Mouse (Mus musculus): ENCODE measurements around the gene Gpr179. TPM values are rescaled to one million over a fixed set of nuclear protein-coding genes. Genes with fewer than 3 reads are reported as not detected.

Gpr179 gene
- total RNA-seq (2021) = under 1 TPM in 1 of 2 experiments, not detected in 1; 0.03 TPM
- long read RNA-seq, experiment 1 = 0 reads
- long read RNA-seq, experiment 2 = 0 reads

DNA sequence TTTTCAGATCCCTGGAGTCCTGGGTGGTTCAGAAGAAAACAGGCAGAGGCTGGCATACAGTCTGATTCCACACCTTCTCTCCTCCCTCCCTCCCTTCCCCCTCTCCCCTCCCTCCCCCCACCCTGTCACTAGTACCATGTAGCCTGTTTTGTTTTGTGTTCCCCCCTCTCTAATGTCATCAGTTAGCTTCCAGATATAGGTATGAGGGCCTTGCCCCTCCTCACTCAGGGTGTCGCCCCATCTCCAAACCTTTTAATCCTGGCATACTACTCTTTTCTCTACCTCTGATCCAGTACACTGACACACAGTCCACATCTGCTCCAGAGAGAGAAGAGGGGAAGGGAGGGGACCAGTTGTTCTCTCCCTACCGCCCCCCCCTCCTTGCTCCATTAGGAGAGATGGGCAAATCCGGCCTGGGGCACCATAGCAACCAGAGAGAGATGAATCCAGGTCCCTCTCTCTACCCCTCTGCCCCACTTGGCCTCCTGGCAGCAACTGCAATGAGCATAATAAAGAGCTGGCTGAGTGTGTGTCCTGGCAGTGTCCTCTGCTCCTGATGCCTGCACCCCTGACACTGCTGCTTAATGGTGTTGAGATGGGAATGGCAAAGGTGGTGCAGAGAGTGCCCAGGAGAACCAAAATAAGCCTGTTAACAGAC is at the start of gene Gpr179:
Gpr179 (minus strand) TSS at position 51 of the 658 bp plus-strand sequence.
- DNase-seq = no peak

DNA sequence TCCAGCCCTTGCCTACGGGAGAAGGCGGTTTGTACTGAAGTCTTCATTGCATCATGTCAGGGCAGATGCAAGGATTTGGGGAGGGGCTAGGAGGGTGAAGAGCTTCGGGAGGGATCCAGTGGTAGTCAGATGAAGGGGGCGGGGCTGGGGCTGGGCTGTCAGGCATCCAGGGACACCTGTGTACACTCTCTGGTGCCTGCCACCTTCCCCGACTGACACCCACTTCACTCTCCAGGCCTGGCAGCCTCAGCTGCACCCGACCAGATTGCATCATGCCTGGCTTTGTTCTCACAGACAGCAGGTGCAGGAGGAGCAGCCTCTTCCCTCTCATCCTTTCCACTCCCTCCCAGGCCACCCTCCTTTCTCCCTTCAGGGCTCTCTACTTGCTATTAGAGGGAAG is 49.2 kb upstream of the Gpr179 start:
- no peak for DNase-seq

DNA sequence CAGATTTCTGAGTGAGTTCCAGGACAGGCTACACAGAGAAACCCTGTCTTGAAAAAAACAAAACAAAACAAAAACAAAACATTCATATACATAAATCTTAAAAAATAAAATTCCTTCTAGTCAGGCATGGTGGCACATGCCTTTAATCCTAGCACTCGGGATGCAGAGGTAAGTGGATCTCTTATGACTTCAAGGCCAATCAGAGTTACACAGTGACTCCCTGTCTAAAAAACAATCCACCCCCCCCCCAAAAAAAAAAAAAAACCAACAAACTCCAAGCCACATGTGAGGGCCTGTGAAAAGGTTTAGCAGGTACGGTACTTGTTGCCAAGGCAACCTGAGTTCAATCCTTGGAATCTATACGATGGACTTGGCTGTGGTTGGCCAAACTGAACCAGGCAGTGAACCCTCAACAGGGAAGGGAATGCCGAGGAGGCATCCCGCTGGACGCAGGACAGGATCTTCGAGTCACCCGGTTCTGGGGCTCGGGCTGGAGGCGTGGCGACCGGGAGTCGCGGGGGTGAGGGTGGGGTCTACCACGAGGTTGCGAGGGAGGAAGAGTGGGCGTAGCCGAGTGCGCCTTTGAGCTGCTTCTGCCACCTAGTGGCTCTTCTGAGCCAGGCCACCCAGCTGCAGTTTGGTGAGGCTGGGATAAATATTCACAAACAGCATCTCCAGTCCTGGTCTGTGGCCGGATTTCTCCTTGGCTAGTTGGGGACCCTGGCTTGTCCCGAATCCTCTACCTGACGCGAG is 48.3 kb upstream of the Gpr179 start:
- DNase-seq = peak; percentile 80

DNA sequence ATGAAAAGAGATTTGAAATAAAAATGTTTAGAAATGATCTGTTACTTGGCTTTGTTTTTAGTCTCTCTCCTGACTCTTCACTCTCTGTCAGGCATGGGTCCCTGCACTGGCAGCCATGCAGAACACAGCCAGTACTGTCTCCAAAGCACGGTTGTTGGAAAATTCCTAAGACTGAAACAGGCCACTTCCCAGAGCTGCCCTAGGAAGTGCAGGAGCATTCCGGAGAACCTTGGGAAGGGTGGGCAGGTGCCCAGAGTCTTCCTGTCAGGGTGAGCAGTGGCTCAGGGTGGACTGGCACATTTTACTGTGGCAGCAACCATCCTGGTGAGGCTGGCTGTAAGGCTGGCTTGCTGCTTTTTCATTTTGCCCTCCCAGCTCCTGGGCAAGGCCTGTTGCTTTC is 46.6 kb upstream of the Gpr179 start:
- DNase-seq = no peak

DNA sequence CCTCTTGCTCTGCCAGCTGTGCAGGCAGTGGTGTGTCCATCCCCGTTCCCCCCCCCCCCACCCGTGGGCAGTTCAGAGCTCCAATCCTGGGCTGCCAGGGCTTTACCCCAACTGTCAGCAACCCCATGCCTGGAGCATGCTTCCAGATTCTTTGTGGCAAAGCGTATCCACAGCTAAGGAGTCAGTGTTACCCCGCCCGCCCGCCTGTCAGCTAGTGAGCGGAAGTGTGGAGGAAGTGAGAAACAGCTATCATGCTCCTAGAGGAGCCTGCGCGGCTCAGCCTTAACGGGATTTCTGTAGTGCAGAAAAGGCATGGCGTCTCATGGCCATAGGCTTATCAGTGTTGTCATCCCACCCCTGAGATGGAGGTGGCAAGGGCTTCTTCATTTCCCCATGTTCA is 42.3 kb upstream of the Gpr179 start:
- no peak for DNase-seq

DNA sequence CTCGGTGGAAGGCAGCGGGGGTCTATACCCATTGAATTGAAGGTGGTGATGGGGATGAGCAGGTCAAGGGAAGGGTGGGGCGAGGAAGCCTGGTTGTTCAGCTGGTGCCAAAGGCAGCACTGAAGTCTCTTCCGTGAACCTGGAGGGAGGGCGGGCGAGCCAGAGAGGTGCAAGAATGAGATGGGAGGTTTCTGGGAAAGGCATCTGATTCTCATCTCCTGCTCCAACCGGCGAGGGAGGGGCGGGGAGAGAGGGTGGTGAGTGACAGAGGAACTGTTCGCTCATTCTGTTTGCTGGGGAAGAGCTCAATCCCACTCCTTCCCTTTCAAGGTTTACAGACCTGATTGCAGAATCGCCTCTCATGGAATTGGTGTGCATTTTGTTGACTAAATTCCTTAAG is 41.8 kb upstream of the Gpr179 start:
- no peak for DNase-seq

- no peak for DNase-seq
These were observed 37.2 kb upstream of the Gpr179 start for GRCm38 (mm10) chr11:97389127-97389526.

GRCm38 (mm10) chr11:97387811-97388210 is 35.9 kb upstream of the Gpr179 start:
- DNase-seq = no peak

- DNase-seq = no peak
These were observed 31.9 kb upstream of the Gpr179 start for GRCm38 (mm10) chr11:97383764-97384163.

DNA sequence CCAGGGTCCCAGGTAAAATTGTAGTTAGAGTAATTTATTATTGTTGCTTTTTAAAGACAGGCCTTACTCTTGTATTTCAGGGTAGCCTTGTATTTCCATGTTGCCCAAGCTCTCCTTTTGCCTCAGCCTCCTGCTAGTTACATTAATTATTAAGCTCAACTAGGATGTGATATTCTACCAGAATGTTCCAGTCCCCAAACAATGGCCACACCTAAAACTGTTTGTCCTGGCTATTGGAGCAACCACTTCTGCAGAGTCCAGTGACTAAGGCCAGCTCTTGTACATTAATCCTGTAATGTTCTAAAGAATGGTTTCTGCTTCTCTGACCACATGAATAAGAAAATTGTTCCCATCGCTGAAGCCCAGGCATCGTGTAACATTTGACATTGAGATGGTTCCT is 31.1 kb upstream of the Gpr179 start:
- DNase-seq = no peak

DNA sequence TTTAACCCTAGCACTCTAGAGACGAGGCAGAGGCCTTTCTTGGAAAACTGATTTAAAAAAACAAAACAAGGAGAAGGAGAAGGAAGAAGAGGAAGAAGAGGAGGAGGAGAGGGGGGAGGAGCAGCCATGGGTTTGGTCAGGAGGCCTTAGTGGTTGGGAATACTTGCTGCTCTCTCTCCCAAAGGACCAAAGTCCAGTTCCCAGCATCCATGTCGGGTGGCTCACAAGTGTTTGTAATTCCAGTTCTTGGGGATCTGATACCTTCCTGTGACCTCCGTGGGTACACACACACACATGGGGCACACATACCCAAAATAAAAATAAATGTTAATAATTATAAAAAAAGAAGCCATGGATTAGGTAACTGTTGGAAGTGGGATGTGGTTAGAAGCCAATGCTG is 28.2 kb upstream of the Gpr179 start:
- DNase-seq = no peak

DNA sequence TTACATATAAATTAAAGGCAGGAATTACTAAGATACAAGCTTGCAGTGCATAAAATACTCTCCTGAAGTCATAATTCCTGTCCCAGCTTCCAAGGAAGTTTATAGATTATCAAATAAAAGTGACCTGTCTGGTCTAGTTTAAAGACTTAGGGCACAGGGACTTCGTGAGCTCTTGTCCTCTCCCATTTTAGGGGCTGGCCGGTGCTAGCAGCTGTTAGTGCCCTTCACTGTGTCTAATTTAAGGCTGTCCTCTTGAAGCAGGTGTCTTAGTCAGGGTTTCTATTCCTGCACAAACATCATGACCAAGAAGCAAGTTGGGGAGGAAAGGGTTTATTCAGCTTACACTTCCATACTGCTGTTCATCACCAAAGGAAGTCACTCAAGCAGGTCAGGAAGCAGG is 21.5 kb upstream of the Gpr179 start:
- peak; percentile 34 for DNase-seq

- DNase-seq = no peak
These were observed 20.4 kb upstream of the Gpr179 start for GRCm38 (mm10) chr11:97372159-97372864.

DNA sequence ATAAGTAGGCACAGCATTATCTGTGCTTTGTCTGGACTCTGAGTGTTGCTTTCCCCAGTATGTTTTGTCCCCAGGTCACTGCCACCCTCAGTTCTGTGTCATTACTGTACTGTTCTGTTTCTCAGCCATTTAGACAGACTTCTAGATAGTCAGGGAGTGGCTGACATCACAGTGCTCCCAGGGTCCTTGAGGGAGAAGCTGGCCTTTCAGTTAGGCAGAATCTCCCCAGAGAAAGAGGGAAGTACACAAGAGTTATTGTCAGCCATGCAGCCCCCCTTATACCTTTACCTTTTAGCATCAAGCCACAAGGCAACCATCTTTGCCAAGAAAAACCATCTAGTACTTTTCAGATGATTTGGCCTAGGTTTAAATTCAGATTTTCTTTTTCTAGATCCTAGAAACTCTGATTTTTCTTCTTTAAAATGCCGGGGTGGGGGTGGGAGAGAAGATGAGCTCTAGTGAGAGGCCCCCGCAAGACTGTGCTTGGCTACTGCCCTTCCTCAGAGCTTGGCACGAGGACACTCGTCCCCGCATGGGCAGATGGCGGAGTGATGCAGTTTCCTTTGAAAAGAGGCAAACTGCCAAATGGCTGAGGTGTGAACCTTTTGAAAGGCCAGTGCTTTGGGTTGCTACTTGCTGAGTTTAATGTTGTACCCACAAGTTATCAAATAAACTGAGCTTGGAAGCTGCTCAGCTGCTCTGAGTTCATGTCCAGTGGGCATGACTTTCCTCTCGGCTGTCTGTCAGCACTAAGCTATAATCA is 18.6 kb upstream of the Gpr179 start:
- DNase-seq = peak; percentile 28

GRCm38 (mm10) chr11:97368501-97368900 is 16.6 kb upstream of the Gpr179 start:
- DNase-seq = no peak

- no peak for DNase-seq
These were observed 13.7 kb upstream of the Gpr179 start for GRCm38 (mm10) chr11:97365556-97365955.

- DNase-seq = no peak
These were observed 11.7 kb upstream of the Gpr179 start for GRCm38 (mm10) chr11:97363644-97363995.

DNA sequence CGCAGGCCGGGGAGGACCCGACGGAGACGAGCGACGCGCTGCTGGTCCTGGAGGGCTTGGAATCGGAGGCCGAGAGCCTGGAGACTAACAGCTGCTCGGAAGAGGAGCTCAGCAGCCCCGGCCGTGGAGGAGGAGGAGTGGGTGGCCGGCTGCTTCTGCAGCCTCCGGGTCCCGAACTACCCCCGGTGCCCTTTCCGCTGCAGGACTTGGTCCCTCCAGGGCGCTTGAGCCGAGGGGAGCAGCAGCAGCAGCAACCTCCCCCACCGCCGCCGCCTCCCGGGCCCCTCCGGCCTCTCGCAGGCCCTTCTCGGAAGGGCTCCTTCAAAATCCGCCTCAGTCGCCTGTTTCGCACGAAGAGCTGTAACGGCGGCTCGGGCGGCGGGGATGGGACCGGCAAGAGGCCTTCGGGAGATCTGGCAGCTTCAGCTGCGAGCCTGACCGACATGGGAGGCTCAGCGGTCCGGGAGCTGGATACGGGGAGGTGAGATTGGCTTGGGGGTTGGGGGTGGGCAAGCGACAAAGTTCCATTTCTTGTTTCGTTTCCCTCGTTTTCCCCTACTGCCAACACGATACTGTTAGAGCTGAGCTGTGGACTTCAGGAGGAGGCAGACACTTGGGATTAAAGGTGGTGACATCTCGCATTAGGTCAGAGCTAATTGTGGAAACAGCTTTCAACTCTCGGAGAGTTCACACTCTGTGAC is 11.2 kb upstream of the Gpr179 start:
- DNase-seq = peak; percentile 39

GRCm38 (mm10) chr11:97362649-97362942 is 10.7 kb upstream of the Gpr179 start:
- DNase-seq = no peak

GRCm38 (mm10) chr11:97361948-97362648 is 10.2 kb upstream of the Gpr179 start, which contains the start of gene Socs7:
Gene Socs7 (plus strand): TSS chr11:97362551.
- DNase-seq = peak; percentile 96

- peak; percentile 47 for DNase-seq
These were observed 5.8 kb upstream of the Gpr179 start for GRCm38 (mm10) chr11:97357663-97358062.

Measured in gastrocnemius, postnatal 25 days (tissue).